Mouse (Mus musculus): ENCODE measurements around the gene Per1.

DNA sequence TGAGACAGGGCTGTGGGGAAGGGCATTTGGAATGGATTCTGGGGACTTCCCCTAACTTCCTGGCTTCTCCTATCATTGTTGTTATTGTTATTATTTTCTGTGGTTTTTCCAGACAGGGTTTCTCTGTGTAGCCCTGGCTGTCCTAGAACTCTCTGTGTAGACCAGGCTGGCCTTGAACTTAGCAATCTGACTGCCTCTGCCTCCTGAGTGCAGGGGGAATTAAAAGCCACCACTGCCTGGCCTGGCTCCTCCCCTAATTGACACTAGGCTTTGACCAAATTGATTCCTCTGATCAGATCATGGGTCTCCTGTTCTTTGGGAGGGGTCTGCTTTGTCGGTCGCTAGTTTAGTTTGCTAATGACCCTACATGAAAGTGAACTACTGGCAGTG, 31.7 kb downstream of the Per1 start:
- TF ChIP-seq GATA1 (IDR thresholded peaks at IDR 0.05; ENCODE audit: low read length) (no peak), TAL1 (IDR thresholded peaks at IDR 0.05; ENCODE audit: low read length) (no peak)

All from erythroblast, embryonic 14.5 days (primary cell).